Mouse (Mus musculus) NIH3T3 (cell line): ENCODE data around the gene Nrg4.
"Not testable (repeated sequence)": the region's sequence is repeated elsewhere in the genome, so short reads cannot be mapped to it uniquely, and the experiment has no call there.

Experiments
- DNase-seq: peaks from one replicate; pipeline ENCODE4 v3.0.0-alpha.2; 2012; ENCODE audit warnings: low read depth

The Nrg4 gene

GRCm38 (mm10) chr9:55250595-55251247 lies 75.9 kb downstream of the Nrg4 start:
- no peak for DNase-seq

DNA sequence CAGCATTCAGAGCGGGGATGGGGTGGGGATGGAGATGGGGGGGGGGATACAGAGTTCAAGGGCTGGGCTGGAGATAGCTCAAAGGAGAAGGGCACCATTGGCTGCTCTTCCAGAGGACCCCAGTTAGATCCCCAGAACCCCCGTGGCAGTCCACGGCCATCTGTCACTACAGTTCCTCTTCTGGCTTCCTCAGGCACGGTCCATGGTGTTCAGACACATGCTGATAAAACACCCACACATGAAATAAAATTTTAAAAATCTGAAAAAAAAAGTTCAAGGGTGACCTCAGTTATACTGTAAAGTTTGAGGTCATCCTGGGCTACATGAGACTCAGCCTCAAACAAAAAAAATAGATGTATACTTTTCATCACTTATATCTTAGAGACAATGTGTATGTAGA lies 78.2 kb downstream of the Nrg4 start:
- DNase-seq = no peak

DNA sequence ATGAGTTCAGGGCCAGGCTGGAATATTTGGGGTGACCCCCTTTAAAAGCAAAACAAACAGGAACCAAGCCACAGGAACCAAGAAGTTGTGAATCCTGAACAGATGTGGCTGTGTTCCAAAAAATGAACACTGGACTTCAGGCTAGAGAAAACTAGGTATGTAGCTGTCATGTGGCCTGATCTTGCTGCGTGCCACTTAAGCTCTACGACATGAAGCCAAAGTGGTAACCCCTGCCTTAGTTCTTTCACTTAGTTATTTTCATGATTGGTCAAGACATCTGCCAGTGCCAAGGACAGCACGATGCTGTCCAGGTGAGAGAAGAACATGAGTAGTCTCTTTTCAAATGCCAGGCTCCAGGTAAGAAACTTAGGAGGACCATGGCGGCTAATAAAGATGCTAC lies 79.7 kb downstream of the Nrg4 start:
- DNase-seq = no peak

- no peak for DNase-seq
Measured at GRCm38 (mm10) chr9:55246440-55246839, 80.2 kb downstream of the Nrg4 start.

DNA sequence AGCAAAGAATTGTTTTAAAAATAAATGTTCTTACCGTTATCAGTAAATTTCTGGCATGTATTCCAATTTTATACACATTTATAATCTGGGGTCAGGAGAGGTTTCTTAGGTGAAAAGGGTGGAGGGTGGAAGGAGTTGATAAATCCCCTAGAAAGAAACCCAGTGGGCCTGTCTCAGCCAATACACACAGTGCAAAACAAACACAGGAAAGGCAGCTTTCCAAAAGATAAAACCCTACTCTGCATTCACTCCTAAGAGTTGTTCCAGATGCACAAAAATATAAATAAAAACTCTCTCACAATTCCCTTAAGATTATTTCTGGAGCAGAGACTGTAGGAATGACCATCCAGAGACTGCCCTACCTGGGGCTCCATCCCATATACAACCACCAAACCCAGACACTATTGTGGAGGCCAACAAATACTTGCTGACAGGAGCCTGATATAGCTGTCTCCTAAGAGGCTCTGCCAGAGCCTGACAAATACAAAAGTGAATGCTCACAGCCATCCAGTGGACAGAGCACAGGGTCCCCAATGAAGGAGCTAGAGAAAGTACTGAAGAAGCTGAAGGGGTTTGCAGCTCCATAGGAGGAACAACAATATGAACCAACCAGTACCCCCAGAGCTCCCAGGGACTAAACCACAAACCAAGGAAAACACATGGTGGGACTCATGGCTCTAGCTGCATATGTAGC lies 81.4 kb downstream of the Nrg4 start:
- not testable (repeated sequence) for DNase-seq

GRCm38 (mm10) chr9:55244079-55244478 lies 82.6 kb downstream of the Nrg4 start:
- no peak for DNase-seq

GRCm38 (mm10) chr9:55243280-55243679 lies 83.4 kb downstream of the Nrg4 start:
- DNase-seq = no peak

DNA sequence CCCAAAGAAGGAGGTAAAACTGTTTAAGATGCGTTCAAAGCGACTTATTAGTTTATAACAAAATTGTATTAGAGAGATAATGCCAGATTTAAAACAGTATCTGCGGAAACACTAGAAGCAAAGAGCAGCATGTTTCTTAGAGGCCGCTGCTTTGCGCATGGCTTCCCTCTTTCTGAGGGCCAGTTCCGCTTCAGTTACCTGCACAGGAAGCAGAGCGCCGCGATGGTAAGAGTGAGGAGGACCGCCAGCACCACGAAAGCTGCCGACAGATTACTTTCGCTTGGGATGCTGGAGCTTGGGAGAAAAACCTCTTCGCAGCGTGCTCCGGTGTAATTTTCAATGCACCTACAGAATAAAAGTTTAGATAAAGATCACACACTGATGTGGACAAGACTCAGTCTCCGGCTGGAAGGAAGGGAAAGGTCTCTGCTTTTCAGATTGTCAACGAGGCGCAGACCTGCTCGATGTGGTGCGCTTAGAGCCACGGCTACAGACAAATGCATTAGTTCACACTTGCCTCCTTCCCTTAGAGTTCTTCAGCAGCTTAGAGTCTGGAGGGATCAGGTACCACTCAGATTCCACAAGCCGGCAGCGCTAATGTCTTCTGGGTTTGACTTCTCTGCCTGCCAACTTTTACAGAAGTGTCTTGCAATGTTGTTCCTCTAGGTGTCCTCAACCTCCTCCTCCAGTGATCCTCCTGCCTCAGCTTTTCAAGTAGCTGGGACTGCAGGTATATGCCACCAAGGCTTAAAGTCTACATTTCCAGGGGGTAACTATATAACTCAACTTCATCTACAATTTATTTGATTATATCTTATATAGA lies 84.6 kb downstream of the Nrg4 start:
- DNase-seq = no peak

DNA sequence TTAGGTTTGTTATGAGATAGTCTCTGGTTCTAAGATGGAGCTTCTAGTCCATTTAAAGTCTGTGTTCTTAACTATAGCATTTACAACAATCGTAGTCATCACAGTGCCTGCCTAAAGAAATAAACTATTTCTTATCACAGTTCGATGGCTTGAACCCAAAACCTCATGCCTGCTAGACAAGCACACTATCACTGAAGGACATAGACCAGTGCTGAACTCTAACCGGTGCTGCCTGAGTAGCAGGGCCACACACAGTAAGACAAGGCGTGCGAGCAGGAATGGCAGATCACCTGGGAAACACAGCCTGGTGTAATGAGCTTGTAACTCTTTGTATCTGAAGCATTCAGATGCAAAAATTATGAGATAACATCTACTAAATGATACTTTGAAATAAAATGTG lies 85.8 kb downstream of the Nrg4 start:
- DNase-seq = no peak

- no peak for DNase-seq
Measured at GRCm38 (mm10) chr9:55236235-55237165, 90.1 kb downstream of the Nrg4 start.

DNA sequence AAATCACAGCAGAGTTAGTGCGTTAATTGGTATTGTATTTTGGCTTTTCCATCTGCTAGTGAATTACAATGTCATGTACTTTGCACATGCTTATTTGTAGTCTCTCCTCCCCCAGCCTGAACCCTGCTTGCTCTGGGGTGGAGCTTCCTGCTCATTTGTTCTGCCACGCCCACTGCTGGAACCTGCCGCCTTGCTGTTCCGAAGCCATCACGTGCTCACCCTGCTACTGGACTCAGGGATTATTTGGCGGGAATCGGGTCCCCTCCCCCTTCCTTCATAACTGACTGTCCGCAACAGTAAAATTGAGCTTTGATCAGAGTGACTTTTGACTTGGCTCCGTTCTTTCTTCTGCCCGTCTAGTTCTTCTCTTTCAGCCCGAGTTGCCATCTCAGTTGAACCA lies 93.6 kb downstream of the Nrg4 start:
- not testable (repeated sequence) for DNase-seq

DNA sequence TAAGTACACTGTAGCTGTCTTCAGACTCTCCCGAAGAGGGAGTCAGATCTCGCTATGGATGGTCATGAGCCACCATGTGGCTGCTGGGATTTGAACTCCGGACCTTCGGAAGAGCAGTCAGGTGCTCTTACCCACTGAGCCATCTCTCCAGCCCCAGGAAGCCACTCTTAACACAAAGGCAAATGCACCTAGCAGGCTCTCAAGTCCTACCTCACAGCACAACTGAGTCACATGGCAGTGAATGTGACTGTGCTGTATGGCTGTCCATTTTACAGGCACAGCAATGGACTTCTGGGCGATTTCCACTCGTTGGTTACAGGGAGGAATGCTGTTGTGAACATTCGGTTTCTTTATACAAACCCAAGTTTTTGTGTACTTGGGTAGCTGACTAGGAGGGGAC lies 94.1 kb downstream of the Nrg4 start:
- DNase-seq = no peak

- DNase-seq = no peak
Measured at GRCm38 (mm10) chr9:55232110-55232509, 94.5 kb downstream of the Nrg4 start.

DNA sequence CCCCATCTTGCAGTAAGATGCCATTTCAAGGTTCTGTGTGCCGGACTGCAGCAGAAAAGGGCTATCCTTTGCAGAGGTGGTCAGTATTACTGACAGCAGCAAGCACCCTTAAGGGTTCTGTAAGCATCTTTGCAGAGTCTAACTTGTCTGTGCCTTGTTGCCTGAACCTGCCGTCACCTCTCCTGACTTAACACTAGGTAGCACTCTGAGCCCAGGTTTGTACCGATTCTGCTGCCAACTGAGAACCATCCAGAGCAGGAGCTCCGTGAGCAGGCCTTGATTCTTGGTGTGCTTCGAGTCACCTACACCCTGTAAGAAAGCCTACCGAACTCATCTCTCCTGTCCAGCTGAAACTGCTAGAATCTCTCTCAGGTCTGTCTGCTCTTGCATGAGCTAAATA lies 95.1 kb downstream of the Nrg4 start:
- peak; percentile 21 for DNase-seq

DNA sequence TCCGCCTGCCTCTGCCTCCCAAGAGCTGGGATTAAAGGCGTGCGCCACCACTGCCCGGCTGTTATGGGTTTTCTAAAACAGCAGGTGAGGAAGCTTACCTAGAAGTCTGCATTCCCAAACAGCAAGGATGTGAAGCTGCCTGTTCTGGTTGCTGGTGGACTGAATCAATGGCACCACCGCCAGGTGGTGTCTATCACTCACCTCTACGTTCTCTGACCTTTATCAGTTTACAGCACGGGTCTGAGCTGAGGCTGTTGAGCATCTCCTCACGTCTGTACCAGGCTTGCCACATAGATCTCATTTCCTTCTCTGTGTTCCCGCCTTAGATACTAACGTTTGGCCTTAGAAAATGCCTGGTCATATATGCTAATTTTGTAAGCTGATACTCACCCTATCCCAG lies 97.6 kb downstream of the Nrg4 start:
- no peak for DNase-seq

- DNase-seq = no peak
Measured at GRCm38 (mm10) chr9:55228149-55228548, 98.5 kb downstream of the Nrg4 start.

DNA sequence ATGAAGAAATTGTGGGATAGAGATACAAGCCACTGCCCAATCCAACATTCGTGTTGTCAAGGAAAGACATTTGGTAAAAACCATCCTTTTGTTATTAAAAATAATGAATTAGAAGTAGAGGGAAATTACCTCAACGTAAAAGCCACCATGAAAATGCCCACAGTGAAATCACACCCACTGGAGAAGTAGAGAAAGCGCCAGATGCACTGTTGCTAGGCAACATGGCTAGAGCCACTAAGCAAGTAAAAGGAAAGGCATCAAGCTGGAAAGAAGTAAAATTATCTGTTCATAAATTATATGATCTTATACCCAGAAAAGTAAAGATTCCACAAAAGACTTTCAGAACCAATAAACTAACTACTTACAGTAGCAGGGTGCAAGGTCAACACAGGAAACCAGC lies 100.4 kb downstream of the Nrg4 start:
- no peak for DNase-seq

DNA sequence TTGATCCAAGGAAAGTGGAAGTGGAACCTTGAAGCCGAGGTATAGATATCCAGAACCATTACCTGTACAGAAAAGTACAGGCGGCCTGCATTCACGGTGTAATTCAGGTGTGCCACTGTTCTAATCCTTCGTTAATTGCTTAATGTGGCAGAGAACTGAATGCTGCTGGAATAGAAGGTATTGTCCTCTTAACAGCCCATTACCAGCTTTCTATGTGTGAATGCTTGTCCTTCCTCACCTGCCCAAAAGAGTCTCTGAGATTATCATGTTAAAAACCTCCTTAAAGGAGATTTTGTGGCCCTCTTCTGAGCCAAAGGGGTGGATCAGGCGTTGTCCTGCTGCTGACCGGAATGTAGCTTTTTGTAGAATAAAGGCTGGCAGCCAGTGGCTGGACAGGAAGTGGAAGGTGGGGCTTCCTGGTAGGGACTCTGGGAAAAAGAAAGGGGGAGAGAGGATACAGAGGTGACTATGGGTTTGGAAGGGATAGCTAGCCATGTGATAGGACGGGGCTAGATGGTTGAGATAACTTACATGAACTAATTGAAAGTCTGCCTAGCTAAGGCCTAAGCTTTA lies 101.4 kb downstream of the Nrg4 start:
- no peak for DNase-seq

DNA sequence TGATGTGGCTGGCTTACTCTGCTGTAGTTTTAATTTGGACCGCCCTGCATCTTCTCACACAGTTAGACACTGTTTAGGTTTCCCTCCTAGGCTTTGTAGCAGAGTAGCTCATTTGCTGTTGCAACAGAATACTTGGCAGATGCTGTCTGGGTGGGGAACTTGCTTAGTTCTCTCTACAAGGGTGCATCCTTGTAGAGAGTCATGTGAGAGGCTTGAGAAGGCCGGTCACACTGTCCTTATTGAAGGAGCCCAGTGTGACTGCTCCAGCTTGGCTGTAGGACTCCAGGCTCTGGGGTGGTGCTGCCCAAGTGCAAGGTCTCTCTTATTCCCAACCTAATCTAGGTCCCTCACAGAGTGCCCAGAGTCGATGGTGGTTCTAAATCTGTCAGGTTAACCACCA lies 109.3 kb downstream of the Nrg4 start:
- DNase-seq = no peak

GRCm38 (mm10) chr9:55216078-55216477 lies 110.6 kb downstream of the Nrg4 start:
- no peak for DNase-seq

GRCm38 (mm10) chr9:55215648-55216047 lies 111.0 kb downstream of the Nrg4 start:
- DNase-seq = no peak

GRCm38 (mm10) chr9:55215056-55215455 lies 111.6 kb downstream of the Nrg4 start:
- no peak for DNase-seq
